Mouse (Mus musculus) midbrain, embryonic 15.5 days (tissue): ENCODE measurements around the gene Ptgfrn. TPM values are rescaled to one million over a fixed set of nuclear protein-coding genes. Genes with fewer than 3 reads are reported as not detected.

Experiments used
- ATAC-seq: fragments of 200-750 bp; cut with Nextera tagmentation; replicated peaks from 2 replicates; pipeline ENCODE4 v1.8.0; 2017; ENCODE audit warnings: moderate TSS enrichment
- H3K27ac ChIP-seq: fragments of 300-500 bp; sonication (generic); 2 replicates; pipeline ENCODE4 v1.5.1; 2015; ENCODE audit warnings: mild to moderate bottlenecking, inconsistent platforms
- H3K27me3 ChIP-seq: fragments of 300-500 bp; sonication (generic); replicated peaks from 2 replicates; pipeline ENCODE4 v1.6.1; 2015; ENCODE audit warnings: inconsistent platforms
- H3K36me3 ChIP-seq: fragments of 300-500 bp; sonication (generic); replicated peaks from 2 replicates; pipeline ENCODE4 v1.6.1; 2015; ENCODE audit warnings: inconsistent platforms
- H3K4me1 ChIP-seq: fragments of 300-500 bp; sonication (generic); 2 replicates; pipeline ENCODE4 v1.6.1; 2015; ENCODE audit warnings: inconsistent platforms
- H3K4me2 ChIP-seq: fragments of 300-500 bp; sonication (generic); 2 replicates; pipeline ENCODE4 v1.6.1; 2015; ENCODE audit warnings: inconsistent platforms, mild to moderate bottlenecking, moderate library complexity
- H3K4me3 ChIP-seq: fragments of 300-500 bp; sonication (generic); 2 replicates; pipeline ENCODE4 v1.5.1; 2015; ENCODE audit warnings: mild to moderate bottlenecking, inconsistent platforms
- H3K9ac ChIP-seq: fragments of 300-500 bp; sonication (generic); 2 replicates; pipeline ENCODE4 v1.6.1; 2015; ENCODE audit warnings: mild to moderate bottlenecking, inconsistent platforms
- H3K9me3 ChIP-seq: fragments of 300-500 bp; sonication (generic); 2 replicates; pipeline ENCODE4 v1.6.1; 2016; ENCODE audit warnings: inconsistent platforms
- whole genome bisulfite sequencing: fragments of 180-500 bp; shearing (Covaris S2); methylation state at CpG from one replicate; pipeline ENCODE4 v1.1.7; 2015; ENCODE audit warnings: mixed read lengths; 5-methylcytosine and 5-hydroxymethylcytosine counted together
- polyA plus RNA-seq: library from polyadenylated mRNA; unstranded; fragments of >200 nt; fragmentation: Nextera tagmentation; extraction: Ambion mirVana; gene quantifications from 2 replicates; pipeline ENCODE4 v1.2.1, GENCODE M21; 2015

The Ptgfrn gene
- polyA plus RNA-seq, 1 experiment from 2014 or later = 2.6 TPM

DNA sequence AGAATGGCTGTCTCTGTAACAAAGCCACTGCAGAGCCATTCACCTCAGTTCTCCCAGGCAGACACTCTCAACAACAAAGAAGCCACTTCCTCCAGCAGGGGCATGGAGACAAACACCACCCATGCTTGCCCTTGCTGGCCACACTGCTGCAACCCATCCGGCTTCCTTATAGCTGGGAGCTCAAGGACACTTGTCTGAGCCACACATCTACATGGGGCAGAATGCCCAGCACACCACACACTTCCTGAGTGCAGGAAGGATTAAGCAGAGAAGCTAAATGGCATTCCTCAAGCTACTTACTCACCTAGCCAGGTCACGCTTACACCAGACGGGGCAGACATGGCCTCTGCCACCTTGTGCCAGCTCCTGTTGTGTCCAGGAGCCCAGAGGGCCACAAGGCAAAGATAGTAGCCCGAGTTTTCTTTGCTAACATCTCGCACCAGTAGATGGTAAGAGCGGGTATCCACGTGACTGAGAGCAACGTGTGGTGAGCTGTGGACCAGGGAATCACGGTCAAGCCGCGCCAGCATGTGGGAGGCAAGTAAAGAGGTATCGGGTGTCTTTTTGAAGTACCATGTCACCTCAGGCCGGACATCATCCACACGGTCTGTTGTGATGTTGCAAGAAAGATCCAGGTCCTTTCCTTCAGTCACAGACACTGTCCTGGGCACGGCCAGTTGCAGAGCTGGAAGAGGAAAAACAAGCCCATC is 37.4 kb downstream of the Ptgfrn start:
- H3K9me3 ChIP-seq = no peaks in the 10 kb centered on the region
- H3K27me3 ChIP-seq = no peaks in the 10 kb centered on the region
- H3K4me3 ChIP-seq = no peak overlapping the region
- no peak overlapping the region for H3K27ac ChIP-seq
- no peak for ATAC-seq
- no peak overlapping the region for H3K9ac ChIP-seq
- 89% methylated on average over 15 of the region's 15 CpGs for WGBS
- H3K4me2 ChIP-seq = no peak overlapping the region
- peaks cover 44% of the 10 kb centered on the region for H3K4me1 ChIP-seq
- H3K36me3 ChIP-seq = 0 out of 2 replicates have a peak, but pooled peaks cover 4% of the 10 kb centered on the region

- ATAC-seq = no peak; the same call in 1 of the 2 replicates
- Histone ChIP-seq H3K4me3 (no peak overlapping the region), H3K9me3 (no peaks in the 10 kb centered on the region), H3K36me3 (no peaks in the 10 kb centered on the region), H3K27me3 (no peaks in the 10 kb centered on the region), H3K4me2 (no peak overlapping the region), H3K27ac (peak overlapping the region; percentile 72), H3K9ac (no peak overlapping the region), H3K4me1 (peaks cover 44% of the 10 kb centered on the region)
These were observed 38.5 kb downstream of the Ptgfrn start for GRCm38 (mm10) chr3:101071576-101071975.

- Histone ChIP-seq H3K9ac (no peak overlapping the region), H3K4me3 (no peak overlapping the region), H3K4me1 (peaks cover 44% of the 10 kb centered on the region), H3K27ac (peak overlapping the region; percentile 72), H3K36me3 (no peaks in the 10 kb centered on the region), H3K9me3 (no peaks in the 10 kb centered on the region), H3K27me3 (no peaks in the 10 kb centered on the region), H3K4me2 (no peak overlapping the region)
- peak; percentile 87 for ATAC-seq
- 11% methylated on average over 6 of the region's 6 CpGs for WGBS
These were observed 39.3 kb downstream of the Ptgfrn start for GRCm38 (mm10) chr3:101070796-101071235.

GRCm38 (mm10) chr3:101070230-101070795 is 39.8 kb downstream of the Ptgfrn start:
- Histone ChIP-seq H3K4me3 (no peak overlapping the region), H3K27ac (peak overlapping the region; percentile 72), H3K4me1 (peaks cover 44% of the 10 kb centered on the region), H3K36me3 (no peaks in the 10 kb centered on the region), H3K27me3 (no peaks in the 10 kb centered on the region), H3K9me3 (no peaks in the 10 kb centered on the region), H3K4me2 (no peak overlapping the region), H3K9ac (no peak overlapping the region)
- peak; percentile 71 for ATAC-seq
- 23% methylated on average over 10 of the region's 10 CpGs for WGBS

DNA sequence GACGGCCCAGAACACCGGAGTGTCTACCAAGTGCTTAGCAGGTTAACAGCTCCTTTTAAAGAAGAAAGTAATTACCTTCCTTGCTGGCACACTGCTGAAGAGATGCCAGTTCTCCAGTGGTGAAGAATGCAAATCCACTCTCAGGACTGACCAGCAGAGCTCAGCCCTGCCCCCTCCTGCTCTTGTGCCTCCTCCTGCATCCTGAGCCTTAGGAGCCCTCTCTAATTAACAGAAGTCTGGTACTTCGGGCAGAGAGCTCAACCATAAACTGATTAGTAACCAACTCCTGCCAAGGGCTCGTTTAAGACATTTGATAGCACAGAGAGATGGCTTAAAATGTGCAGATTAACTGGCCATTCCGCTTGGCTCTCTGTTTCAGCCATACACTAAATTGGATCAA is 41.4 kb downstream of the Ptgfrn start:
- H3K9me3 ChIP-seq = no peaks in the 10 kb centered on the region
- no peak for ATAC-seq
- H3K9ac ChIP-seq = no peak overlapping the region
- H3K4me1 ChIP-seq = peaks cover 44% of the 10 kb centered on the region
- H3K36me3 ChIP-seq = no peaks in the 10 kb centered on the region
- H3K4me2 ChIP-seq = no peak overlapping the region
- no peak overlapping the region for H3K27ac ChIP-seq
- 39% methylated on average over 5 of the region's 5 CpGs for WGBS
- no peak overlapping the region for H3K4me3 ChIP-seq
- H3K27me3 ChIP-seq = no peaks in the 10 kb centered on the region

GRCm38 (mm10) chr3:101066175-101066574 is 43.9 kb downstream of the Ptgfrn start:
- Histone ChIP-seq H3K4me1 (peaks cover 29% of the 10 kb centered on the region), H3K36me3 (no peaks in the 10 kb centered on the region), H3K27me3 (no peaks in the 10 kb centered on the region), H3K27ac (no peak overlapping the region), H3K9ac (no peak overlapping the region), H3K9me3 (no peaks in the 10 kb centered on the region), H3K4me3 (no peak overlapping the region), H3K4me2 (no peak overlapping the region)
- no peak for ATAC-seq
- 71% methylated on average over 6 of the region's 6 CpGs for WGBS

GRCm38 (mm10) chr3:101061865-101062585 is 48.1 kb downstream of the Ptgfrn start:
- Histone ChIP-seq H3K36me3 (no peaks in the 10 kb centered on the region), H3K27ac (no peak overlapping the region), H3K9me3 (no peaks in the 10 kb centered on the region), H3K27me3 (no peaks in the 10 kb centered on the region), H3K9ac (no peak overlapping the region), H3K4me1 (no peaks in the 10 kb centered on the region), H3K4me3 (no peak overlapping the region), H3K4me2 (no peak overlapping the region)
- WGBS = 94% methylated on average over 7 of the region's 7 CpGs
- ATAC-seq = no peak

- no peak overlapping the region for H3K27ac ChIP-seq
- H3K36me3 ChIP-seq = no peaks in the 10 kb centered on the region
- WGBS = 82% methylated on average over 4 of the region's 4 CpGs
- no peaks in the 10 kb centered on the region for H3K9me3 ChIP-seq
- no peak overlapping the region for H3K4me2 ChIP-seq
- H3K27me3 ChIP-seq = no peaks in the 10 kb centered on the region
- H3K4me1 ChIP-seq = no peaks in the 10 kb centered on the region
- ATAC-seq = no peak
- no peak overlapping the region for H3K9ac ChIP-seq
- no peak overlapping the region for H3K4me3 ChIP-seq
These were observed 50.9 kb downstream of the Ptgfrn start for GRCm38 (mm10) chr3:101059214-101059613.

- no peak overlapping the region for H3K4me3 ChIP-seq
- H3K4me1 ChIP-seq = no peaks in the 10 kb centered on the region
- no peaks in the 10 kb centered on the region for H3K27me3 ChIP-seq
- no peak overlapping the region for H3K9ac ChIP-seq
- no peak overlapping the region for H3K27ac ChIP-seq
- no peak overlapping the region for H3K4me2 ChIP-seq
- 97% methylated on average over 2 of the region's 2 CpGs for WGBS
- no peaks in the 10 kb centered on the region for H3K36me3 ChIP-seq
- H3K9me3 ChIP-seq = no peaks in the 10 kb centered on the region
- no peak for ATAC-seq
These were observed 51.9 kb downstream of the Ptgfrn start for GRCm38 (mm10) chr3:101058203-101058602.

GRCm38 (mm10) chr3:101055216-101055615 is 54.9 kb downstream of the Ptgfrn start:
- H3K27me3 ChIP-seq = no peaks in the 10 kb centered on the region
- no peak overlapping the region for H3K4me3 ChIP-seq
- ATAC-seq = no peak
- H3K36me3 ChIP-seq = no peaks in the 10 kb centered on the region
- no peaks in the 10 kb centered on the region for H3K4me1 ChIP-seq
- H3K9ac ChIP-seq = no peak overlapping the region
- no peak overlapping the region for H3K27ac ChIP-seq
- H3K9me3 ChIP-seq = no peaks in the 10 kb centered on the region
- no peak overlapping the region for H3K4me2 ChIP-seq
- WGBS = 91% methylated on average over 8 of the region's 8 CpGs

- H3K4me1 ChIP-seq = peaks cover 5% of the 10 kb centered on the region; the same call in 1 of the 2 replicates
These were observed 58.5 kb downstream of the Ptgfrn start for GRCm38 (mm10) chr3:101051601-101052000.

DNA sequence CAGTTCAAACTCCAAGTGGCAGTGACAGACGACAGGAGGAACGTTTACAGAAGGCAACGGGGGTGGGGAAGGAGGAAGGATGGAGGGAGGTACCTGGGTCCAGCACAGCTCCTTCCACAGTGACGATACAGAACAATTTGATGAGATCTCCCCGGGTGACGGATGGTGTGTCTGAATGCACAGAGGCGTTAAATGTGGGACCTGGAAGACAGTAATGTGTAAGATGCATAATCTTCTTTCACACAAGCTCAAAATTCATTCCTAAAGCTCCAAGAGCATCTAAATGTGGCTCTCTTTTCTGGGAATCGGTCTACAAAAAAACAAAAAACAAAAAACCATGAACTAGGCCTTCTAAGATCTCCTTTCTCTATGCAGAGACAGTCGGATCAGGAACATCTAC is 60.1 kb downstream of the Ptgfrn start:
- Histone ChIP-seq H3K9me3 (no peaks in the 10 kb centered on the region), H3K4me2 (no peak overlapping the region), H3K9ac (no peak overlapping the region), H3K4me1 (peaks cover 5% of the 10 kb centered on the region; the same call in 1 of the 2 replicates), H3K4me3 (no peak overlapping the region), H3K27me3 (no peaks in the 10 kb centered on the region), H3K27ac (no peak overlapping the region), H3K36me3 (no peaks in the 10 kb centered on the region; the same call in 1 of the 2 replicates)
- 82% methylated on average over 9 of the region's 9 CpGs for whole genome bisulfite sequencing
- no peak for ATAC-seq

More at GRCm38 (mm10) chr3:101051601-101052000, 58.5 kb downstream of the Ptgfrn start:
- Histone ChIP-seq H3K4me3 (no peak overlapping the region), H3K36me3 (no peaks in the 10 kb centered on the region; the same call in 1 of the 2 replicates), H3K9ac (no peak overlapping the region), H3K9me3 (no peaks in the 10 kb centered on the region), H3K27ac (no peak overlapping the region), H3K4me2 (no peak overlapping the region), H3K27me3 (no peaks in the 10 kb centered on the region)
- ATAC-seq = no peak
- 77% methylated on average over 4 of the region's 4 CpGs for WGBS
